ENCODE assay signal across 8 mouse cellular contexts in the genomic region with DNA sequence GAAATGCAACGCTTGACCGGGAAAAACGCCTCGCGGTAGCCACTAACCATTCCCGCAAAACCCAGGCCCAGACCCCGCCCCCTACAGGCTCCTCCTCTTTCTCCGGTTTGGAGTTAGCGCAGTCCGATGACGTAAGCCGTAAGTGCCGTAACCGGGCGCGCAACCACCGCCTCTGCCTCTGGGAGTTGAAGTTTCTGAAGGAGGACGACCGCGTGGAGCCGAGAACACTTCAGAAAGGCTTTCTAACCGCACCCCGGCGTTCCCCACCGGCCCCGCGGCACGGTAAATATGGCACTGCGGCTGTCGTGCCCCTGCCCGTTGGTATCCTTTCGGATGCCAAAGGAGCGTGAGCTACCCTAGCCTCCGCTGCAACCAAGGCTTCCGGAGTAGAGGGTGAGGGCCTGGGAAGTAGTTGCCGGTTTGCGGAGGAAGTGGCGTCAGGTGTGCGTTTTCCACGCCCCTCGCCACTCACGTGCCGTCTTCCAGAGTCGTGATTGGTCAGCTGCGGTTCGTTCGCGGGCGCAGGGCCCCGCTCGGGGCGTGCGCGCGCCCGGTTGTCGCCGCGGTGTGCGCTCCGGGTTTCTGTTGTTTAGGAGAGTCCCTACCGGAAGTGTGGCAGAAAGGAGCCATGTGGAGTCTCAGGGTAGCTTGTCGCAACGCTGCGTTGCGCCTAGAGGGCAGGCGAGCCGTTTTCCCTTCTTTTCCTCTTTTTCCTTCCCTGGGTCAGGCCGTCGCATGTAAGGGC. TPM values are rescaled to one million over a fixed set of nuclear protein-coding genes. Genes with fewer than 3 reads are reported as not detected.
A peak's percentile ranks its signal among the peaks of the same experiment; 100 is the strongest.
DNase-seq lines count a peak whose midpoint lies in the region; ATAC-seq lines count a peak whose summit lies in the region.

A gene (plus strand): TSS at position 134 of the 745 bp plus-strand sequence.

- H3K9ac ChIP-seq in hindbrain, embryonic 15.5 days = peak within 1 kb of the TSS; percentile 82

- H3K27me3 ChIP-seq in hindbrain, embryonic 15.5 days = no peaks in the 10 kb centered on the region

- ATAC-seq in hindbrain, embryonic 15.5 days (ENCODE audit: low FRiP score, low read depth) = peak; percentile 99

- DNase-seq in T-cell, adult 2 months (ENCODE audit: low spot score) = peak; percentile 96
- peak; percentile 99 for DNase-seq in cerebellum, postnatal 36 days
- peak; percentile 98 for DNase-seq in frontal cortex, postnatal 36 days (ENCODE audit: low spot score in 2 of 2)
- DNase-seq in left cerebral cortex, adult 11 months (ENCODE audit: low spot score) = peak; percentile 95
- peak; percentile 98 for DNase-seq in lung, postnatal 4 days
- DNase-seq in retina, postnatal 7 days (ENCODE audit: low read depth, low spot score) = peak; percentile 95
- peak; percentile 93 for DNase-seq in urinary bladder, adult 2 months (ENCODE audit: low spot score)

- H3K4me3 ChIP-seq in hindbrain, embryonic 15.5 days = peak within 1 kb of the TSS; percentile 89

- H3K4me1 ChIP-seq in hindbrain, embryonic 15.5 days (replicated peaks) = peaks cover 8% of the 10 kb centered on the region

- WGBS in hindbrain, embryonic 15.5 days = under 1% methylated on average over 70 of the region's 70 CpGs

- no peaks in the 10 kb centered on the region for H3K36me3 ChIP-seq in hindbrain, embryonic 15.5 days

- H3K4me2 ChIP-seq in hindbrain, embryonic 15.5 days = peak within 1 kb of the TSS; percentile 87

- H3K27ac ChIP-seq in hindbrain, embryonic 15.5 days (replicated peaks) = peak within 1 kb of the TSS; percentile 100

- no peaks in the 10 kb centered on the region for H3K9me3 ChIP-seq in hindbrain, embryonic 15.5 days

RNA-seq across cellular contexts. Expression of the gene that starts here (rescaled TPM):
- 6.9 and 7.4 TPM in 2 replicates for polyA plus RNA-seq in hindbrain, embryonic 15.5 days (2015; fragmentation: Nextera tagmentation; extraction: Ambion mirVana)
- 5.3 and 7.5 TPM in 2 replicates for polyA plus RNA-seq in urinary bladder, adult 2 months (2012; rRNA removed)

Comparison
In these comparisons a context has a peak if more than half of its experiments do, and no peak if none do; other contexts are left out.
1. Peak in every context shown above with its lines: DNase-seq, ATAC-seq, H3K4me3 ChIP-seq and H3K27ac ChIP-seq.